ENCODE assay signal across 12 mouse cellular contexts in the genomic region with DNA sequence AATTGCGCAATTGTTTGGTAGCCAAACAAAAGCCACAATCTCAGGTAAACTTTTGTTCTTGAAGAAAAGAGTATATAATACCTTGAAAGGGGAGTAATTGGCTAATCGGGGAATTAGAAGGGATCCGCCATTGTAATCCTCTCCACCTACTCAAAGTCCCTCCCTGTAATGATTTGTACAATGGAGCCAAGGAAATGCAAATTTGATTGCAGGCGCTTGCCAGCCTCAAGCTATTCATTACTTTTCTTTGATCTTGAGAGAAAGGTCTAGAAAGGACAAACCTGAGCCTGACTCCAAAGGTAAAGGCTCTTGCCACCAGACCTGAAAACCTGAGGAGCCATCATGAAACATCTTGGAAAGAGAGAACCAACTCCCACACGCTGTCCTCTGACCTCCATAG.
"Had no signal": no experiment of that assay in that cellular context is flagged by ENCODE, and none has a peak within 500 bp of the region (broad histone marks: within the 10 kb centered on the region; RNA-seq: fewer than 3 reads in every experiment).

No protein-coding gene starts in this region.

- H3K27ac ChIP-seq: left cerebral cortex, adult 2 months; liver, embryonic 13.5 days; neural tube, embryonic 13.5 days had no signal

- DNase-seq: kidney, adult 8-10 months; kidney, postnatal 25 days; layer of hippocampus, postnatal 36 days; liver, embryonic 13.5 days; lung, adult 2 months; lung, postnatal 14 days; lung, postnatal 4 days; midbrain, embryonic 14.5 days; thymus, adult 18-20 months; thymus, postnatal 4 days had no signal

- H3K27me3 ChIP-seq: liver, embryonic 13.5 days; neural tube, embryonic 13.5 days had no signal

- H3K4me1 ChIP-seq: liver, embryonic 13.5 days; neural tube, embryonic 13.5 days had no signal

- H3K9me3 ChIP-seq: liver, embryonic 13.5 days had no signal

- H3K9ac ChIP-seq: liver, embryonic 13.5 days; neural tube, embryonic 13.5 days had no signal

- H3K36me3 ChIP-seq: liver, embryonic 13.5 days; neural tube, embryonic 13.5 days had no signal

- H3K4me3 ChIP-seq: left cerebral cortex, adult 2 months; liver, embryonic 13.5 days; neural tube, embryonic 13.5 days had no signal
